In genomic region chr9:110068745-110069144, GRCm38 (mm10) we compare ENCODE assay signal across 17 mouse cellular contexts.
"Had no signal": no experiment of that assay in that cellular context is flagged by ENCODE, and none has a peak within 500 bp of the region (broad histone marks: within the 10 kb centered on the region; RNA-seq: fewer than 3 reads in every experiment).

No protein-coding gene starts in this region.

- H3K4me1 ChIP-seq: stomach, embryonic 15.5 days had no signal

- H3K27me3 ChIP-seq: lung, embryonic 15.5 days; stomach, embryonic 15.5 days had no signal

- H3K9me3 ChIP-seq: lung, embryonic 15.5 days; stomach, embryonic 15.5 days had no signal

- H3K4me3 ChIP-seq: layer of hippocampus, adult 2 months; left cerebral cortex, adult 2 months; lung, embryonic 15.5 days; stomach, embryonic 15.5 days had no signal

- H3K27ac ChIP-seq: layer of hippocampus, adult 2 months; left cerebral cortex, adult 2 months; liver, embryonic 14.5 days; lung, embryonic 15.5 days; stomach, embryonic 15.5 days had no signal

- DNase-seq: kidney, adult 9 months; kidney, postnatal 14 days; layer of hippocampus, adult 9-11 months; layer of hippocampus, postnatal 36 days; lung, adult 18-20 months; lung, postnatal 10 days; lung, postnatal 36 days; midbrain, embryonic 14.5 days; retina, postnatal 1 day; right cerebral cortex, postnatal 25 days; spleen, adult 18-20 months; thymus, postnatal 25 days had no signal
